Comparison of ENCODE assay signal across 20 mouse cellular contexts in genomic region chr16:8944412-8945102, GRCm38 (mm10).
DNase-seq lines count a peak whose midpoint lies in the region; ATAC-seq lines count a peak whose summit lies in the region.
"Had no signal": no experiment of that assay in that cellular context is flagged by ENCODE, and none has a peak within 500 bp of the region (broad histone marks: within the 10 kb centered on the region; RNA-seq: fewer than 3 reads in every experiment).

No protein-coding gene starts in this region.

- 0 out of 2 replicates have a peak overlapping the region, but pooled peaks have one; percentile 1 for H3K27ac ChIP-seq in forebrain, embryonic 11.5 days (ENCODE audit: low read depth, low read length)
- H3K27ac ChIP-seq in hindbrain, embryonic 14.5 days = peak overlapping the region; percentile 11; the same call in 1 of the 2 replicates
- H3K27ac ChIP-seq in midbrain, embryonic 16.5 days (ENCODE audit: low read length) = peak overlapping the region; percentile 70
- no peak overlapping the region for H3K27ac ChIP-seq in limb, embryonic 10.5 days
- H3K27ac ChIP-seq: embryonic facial prominence, embryonic 15.5 days; heart, embryonic 15.5 days; limb, embryonic 13.5 days; neural tube, embryonic 13.5 days had no signal

- 21% methylated on average over 5 of the region's 5 CpGs for WGBS in forebrain, embryonic 11.5 days
- 22% methylated on average over 5 of the region's 5 CpGs for WGBS in hindbrain, embryonic 14.5 days
- WGBS in midbrain, embryonic 16.5 days = 5% methylated on average over 5 of the region's 5 CpGs
- WGBS in limb, embryonic 10.5 days = 49% methylated on average over 5 of the region's 5 CpGs

- H3K27me3 ChIP-seq in forebrain, embryonic 11.5 days (ENCODE audit: control insufficient read depth, insufficient read depth, low read length) = no peaks in the 10 kb centered on the region
- no peaks in the 10 kb centered on the region for H3K27me3 ChIP-seq in hindbrain, embryonic 14.5 days (ENCODE audit: control insufficient read depth, insufficient read depth, low read length)
- H3K27me3 ChIP-seq in midbrain, embryonic 16.5 days (ENCODE audit: control insufficient read depth, insufficient read depth, low read depth, low read length) = no peaks in the 10 kb centered on the region
- H3K27me3 ChIP-seq in limb, embryonic 10.5 days (ENCODE audit: low read depth, poor library complexity, severe bottlenecking) = no peaks in the 10 kb centered on the region
- H3K27me3 ChIP-seq: embryonic facial prominence, embryonic 15.5 days; heart, embryonic 15.5 days; limb, embryonic 13.5 days; neural tube, embryonic 13.5 days had no signal

- no peaks in the 10 kb centered on the region for H3K9me3 ChIP-seq in forebrain, embryonic 11.5 days (ENCODE audit: control insufficient read depth, low read length)
- H3K9me3 ChIP-seq in hindbrain, embryonic 14.5 days (ENCODE audit: control insufficient read depth, low read length) = no peaks in the 10 kb centered on the region
- no peaks in the 10 kb centered on the region for H3K9me3 ChIP-seq in midbrain, embryonic 16.5 days (replicated peaks; ENCODE audit: control insufficient read depth, low read length, poor library complexity, severe bottlenecking)
- H3K9me3 ChIP-seq in limb, embryonic 10.5 days (replicated peaks) = no peaks in the 10 kb centered on the region
- H3K9me3 ChIP-seq: embryonic facial prominence, embryonic 15.5 days; G1E; heart, embryonic 15.5 days; limb, embryonic 13.5 days; neural tube, embryonic 13.5 days had no signal

- no peak overlapping the region for H3K9ac ChIP-seq in forebrain, embryonic 11.5 days (ENCODE audit: low read length)
- no peak overlapping the region for H3K9ac ChIP-seq in hindbrain, embryonic 14.5 days
- H3K9ac ChIP-seq in midbrain, embryonic 16.5 days (ENCODE audit: low read depth, low read length) = no peak overlapping the region
- H3K9ac ChIP-seq: embryonic facial prominence, embryonic 15.5 days; heart, embryonic 15.5 days; limb, embryonic 13.5 days; neural tube, embryonic 13.5 days had no signal

- H3K4me1 ChIP-seq in forebrain, embryonic 11.5 days (replicated peaks; ENCODE audit: control insufficient read depth, insufficient read depth, low read length) = no peaks in the 10 kb centered on the region
- H3K4me1 ChIP-seq in hindbrain, embryonic 14.5 days (replicated peaks; ENCODE audit: control insufficient read depth, insufficient read depth, low read length) = 0 out of 2 replicates have a peak, but pooled peaks cover 8% of the 10 kb centered on the region
- H3K4me1 ChIP-seq in midbrain, embryonic 16.5 days (ENCODE audit: control insufficient read depth, insufficient read depth, low read length) = peaks cover 9% of the 10 kb centered on the region
- H3K4me1 ChIP-seq in limb, embryonic 10.5 days = no peaks in the 10 kb centered on the region

- no peaks in the 10 kb centered on the region for H3K36me3 ChIP-seq in forebrain, embryonic 11.5 days (ENCODE audit: control insufficient read depth, insufficient read depth, low read length)
- no peaks in the 10 kb centered on the region for H3K36me3 ChIP-seq in hindbrain, embryonic 14.5 days (replicated peaks; ENCODE audit: control insufficient read depth, insufficient read depth)
- no peaks in the 10 kb centered on the region for H3K36me3 ChIP-seq in midbrain, embryonic 16.5 days (ENCODE audit: control insufficient read depth, insufficient read depth, low read length)
- H3K36me3 ChIP-seq in limb, embryonic 10.5 days = no peaks in the 10 kb centered on the region
- H3K36me3 ChIP-seq: embryonic facial prominence, embryonic 15.5 days; G1E; heart, embryonic 15.5 days; limb, embryonic 13.5 days; neural tube, embryonic 13.5 days had no signal

- DNase-seq in layer of hippocampus, adult 9-11 months = peak; percentile 20
- no peak for DNase-seq in layer of hippocampus, postnatal 10 days (ENCODE audit: low spot score in 2 of 2)
- DNase-seq in forebrain, embryonic 11.5 days (ENCODE audit: low spot score) = no peak
- DNase-seq in hindbrain, embryonic 14.5 days (ENCODE audit: low spot score) = no peak
- no peak for DNase-seq in cerebellum, postnatal 4 days (ENCODE audit: low spot score in 2 of 2)
- no peak for DNase-seq in ovary, postnatal 10 days (ENCODE audit: low spot score)
- no peak for DNase-seq in limb, embryonic 10.5 days (ENCODE audit: low spot score)
- DNase-seq: adrenal gland, postnatal 14 days; cerebellum, postnatal 14 days; gastrocnemius, postnatal 36 days; kidney, adult 8-10 months; kidney, postnatal 4 days; lung, postnatal 36 days; thymus, postnatal 4 days had no signal

- no peak overlapping the region for H3K4me2 ChIP-seq in forebrain, embryonic 11.5 days (ENCODE audit: low read depth, low read length, severe bottlenecking)
- H3K4me2 ChIP-seq in hindbrain, embryonic 14.5 days (replicated peaks) = no peak overlapping the region
- peak overlapping the region; percentile 11; the same call in 1 of the 2 replicates for H3K4me2 ChIP-seq in midbrain, embryonic 16.5 days (ENCODE audit: low read length)
- H3K4me2 ChIP-seq: embryonic facial prominence, embryonic 15.5 days; heart, embryonic 15.5 days; limb, embryonic 13.5 days; neural tube, embryonic 13.5 days had no signal

- ATAC-seq in forebrain, embryonic 11.5 days (replicated peaks; ENCODE audit: low FRiP score) = 0 out of 2 replicates have a peak, but pooled peaks have one; percentile 61
- no peak for ATAC-seq in hindbrain, embryonic 14.5 days (ENCODE audit: low FRiP score)
- ATAC-seq in midbrain, embryonic 16.5 days = peak; percentile 90

- no peak overlapping the region for H3K4me3 ChIP-seq in forebrain, embryonic 11.5 days (ENCODE audit: low read depth, low read length)
- H3K4me3 ChIP-seq in hindbrain, embryonic 14.5 days (replicated peaks; ENCODE audit: low read length) = no peak overlapping the region
- H3K4me3 ChIP-seq in midbrain, embryonic 16.5 days (ENCODE audit: low read depth, low read length) = no peak overlapping the region
- no peak overlapping the region for H3K4me3 ChIP-seq in limb, embryonic 10.5 days
- H3K4me3 ChIP-seq: embryonic facial prominence, embryonic 15.5 days; heart, embryonic 15.5 days; limb, embryonic 13.5 days; neural tube, embryonic 13.5 days had no signal
